Mouse (Mus musculus) layer of hippocampus, postnatal 14 days (tissue): ENCODE measurements around the gene Tbp. TPM values are rescaled to one million over a fixed set of nuclear protein-coding genes. Genes with fewer than 3 reads are reported as not detected.
"Not testable (repeated sequence)": the region's sequence is repeated elsewhere in the genome, so short reads cannot be mapped to it uniquely, and the experiment has no call there.

Source experiments
- DNase-seq, 2 experiments: peaks; one replicate each; pipeline ENCODE4 v3.0.0; 2021 to 2022; ENCODE audit warnings: low spot score in 2 of 2, mixed read lengths in 1 of 2
- total RNA-seq, 2 experiments: library from RNA; stranded (reverse); gene quantifications; 2 replicates each; pipeline ENCODE4 v1.2.3; 2021

The Tbp gene
- total RNA-seq, 2 experiments from 2014 or later = 28.5 to 34.3 TPM

DNA sequence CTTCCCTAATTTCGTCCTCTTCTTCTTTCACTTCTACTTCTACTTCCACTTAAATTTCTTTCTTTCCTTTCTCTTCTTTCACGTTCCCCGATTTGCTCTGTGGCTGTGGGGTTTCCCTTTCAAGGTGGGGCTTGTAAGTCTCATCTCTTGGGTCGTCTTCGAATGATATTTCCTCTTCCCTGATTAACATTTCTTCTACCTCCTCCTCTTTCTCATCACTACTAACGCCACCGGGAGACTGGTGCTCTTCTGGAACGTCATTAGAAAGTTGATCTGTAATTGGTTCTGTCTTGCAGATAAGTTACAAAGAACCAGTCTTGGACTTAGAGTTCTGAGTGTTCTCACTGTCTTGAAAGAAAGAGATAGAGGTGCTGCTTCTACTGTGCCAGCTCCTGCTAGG is 36.3 kb downstream of the Tbp start:
- DNase-seq = no peak

DNA sequence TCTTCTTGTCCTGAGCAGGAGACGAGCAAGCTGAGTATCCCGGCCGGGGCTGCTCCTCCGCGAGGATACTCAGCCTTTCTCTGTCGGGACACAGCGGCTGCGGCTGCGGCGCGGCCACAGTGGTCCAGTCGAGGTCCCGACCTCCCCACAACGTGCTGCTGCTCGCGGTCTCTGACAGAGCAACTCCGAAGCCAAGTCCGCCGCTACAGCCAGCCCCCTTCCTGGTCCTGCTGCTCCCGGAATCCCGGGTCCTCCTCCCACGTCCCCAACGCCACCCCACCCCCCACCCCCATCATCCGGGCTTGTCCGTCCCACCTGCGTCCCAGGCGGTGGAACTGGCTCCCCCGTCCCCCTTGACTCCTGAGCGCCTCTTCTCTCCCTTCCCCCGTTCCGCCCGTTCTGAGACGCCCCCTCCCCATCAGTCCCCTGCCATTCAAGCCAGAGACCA is 36.8 kb downstream of the Tbp start:
- DNase-seq = no peak

DNA sequence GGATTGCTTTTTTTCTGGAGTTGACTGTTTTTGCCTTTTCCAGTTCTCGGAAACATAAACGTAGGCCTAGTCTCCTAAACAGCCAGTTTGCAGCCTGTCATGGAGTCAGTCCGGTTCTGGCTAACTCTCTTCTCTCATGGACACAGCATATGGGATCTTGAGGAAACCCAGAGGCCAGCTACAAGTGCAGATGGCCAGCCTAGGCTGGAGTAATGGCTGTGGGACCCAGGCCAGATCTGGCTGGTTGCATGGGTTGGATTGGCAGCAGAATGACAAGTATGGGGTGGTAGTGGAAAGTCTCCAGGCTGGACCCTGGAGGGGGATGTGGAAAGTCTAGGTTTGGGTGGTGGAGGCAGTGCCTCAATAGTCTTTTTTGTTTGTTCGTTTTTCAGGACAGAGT is 40.6 kb downstream of the Tbp start:
- no peak for DNase-seq

DNA sequence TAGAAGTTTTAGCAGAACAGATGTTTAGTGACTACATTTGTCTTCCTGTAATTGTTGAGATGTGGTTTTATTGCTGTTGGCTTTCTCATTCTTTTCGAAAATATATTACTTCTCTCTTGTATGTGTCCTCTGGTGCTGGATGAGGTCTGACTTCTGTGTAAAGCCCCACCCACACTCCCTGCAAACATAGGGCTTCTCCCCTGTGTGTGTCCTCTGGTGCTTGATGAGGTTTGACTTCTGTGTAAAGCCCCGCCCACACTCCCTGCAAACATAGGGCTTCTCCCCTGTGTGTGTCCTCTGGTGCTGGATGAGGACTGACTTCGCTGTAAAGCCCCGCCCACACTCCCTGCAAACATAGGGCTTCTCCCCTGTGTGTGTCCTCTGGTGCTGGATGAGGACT is 44.2 kb downstream of the Tbp start:
- DNase-seq = not testable (repeated sequence)

DNA sequence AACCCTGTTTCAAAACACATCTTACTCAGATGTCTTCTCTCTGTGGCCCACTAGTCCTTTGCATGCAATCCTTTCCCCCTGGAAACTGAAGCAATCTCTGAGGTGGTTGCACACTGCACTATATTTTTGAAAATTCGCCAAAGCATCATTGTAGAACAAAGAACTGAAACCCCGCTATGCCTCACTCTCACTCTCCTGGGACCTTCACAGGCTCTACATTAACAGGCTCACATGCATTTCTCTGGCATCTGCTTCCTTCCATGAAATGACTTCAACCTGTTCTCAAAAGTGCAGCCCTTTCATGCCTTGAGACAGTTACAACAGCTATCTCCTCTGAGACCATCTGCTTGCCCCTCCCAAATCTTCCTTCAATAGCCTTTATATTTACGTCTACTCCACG is 46.8 kb downstream of the Tbp start:
- DNase-seq = no peak

DNA sequence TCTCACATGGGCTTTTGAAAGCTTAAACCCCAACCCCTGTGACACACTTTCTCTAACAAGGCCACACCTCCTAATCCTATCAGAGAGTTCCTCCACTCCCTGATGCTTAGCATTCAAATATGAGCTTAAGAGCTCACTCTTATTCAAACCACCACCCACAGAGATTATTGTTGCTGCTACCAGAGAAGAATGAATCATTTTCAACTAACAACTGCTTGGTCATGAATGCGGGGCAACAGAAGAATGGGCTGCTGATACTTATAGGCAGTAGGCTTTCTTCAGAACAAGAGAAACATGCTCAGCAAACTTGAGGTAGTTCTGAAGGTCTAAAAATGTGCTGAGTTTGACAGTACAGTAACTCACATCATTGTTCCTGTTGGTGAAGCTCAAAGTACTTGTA is 50.0 kb downstream of the Tbp start:
- no peak for DNase-seq

DNA sequence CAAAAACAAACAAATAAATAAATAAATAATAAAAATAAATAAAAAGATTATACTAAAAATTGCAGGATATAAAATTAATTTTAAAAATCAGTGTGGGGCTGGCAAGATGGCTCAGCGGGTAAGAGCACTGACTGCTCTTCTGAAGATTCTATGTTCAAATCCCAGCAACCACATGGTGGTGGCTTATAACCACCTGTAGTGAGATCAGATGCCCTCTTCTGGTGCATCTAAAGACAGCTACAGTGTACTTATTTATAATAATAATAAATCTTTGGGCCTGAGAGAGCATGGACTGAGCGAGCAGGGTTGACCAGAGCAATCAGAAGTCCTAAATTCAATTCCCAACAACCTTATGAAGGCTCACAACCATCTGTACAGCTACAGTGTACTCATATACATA is 60.3 kb downstream of the Tbp start:
- no peak for DNase-seq

DNA sequence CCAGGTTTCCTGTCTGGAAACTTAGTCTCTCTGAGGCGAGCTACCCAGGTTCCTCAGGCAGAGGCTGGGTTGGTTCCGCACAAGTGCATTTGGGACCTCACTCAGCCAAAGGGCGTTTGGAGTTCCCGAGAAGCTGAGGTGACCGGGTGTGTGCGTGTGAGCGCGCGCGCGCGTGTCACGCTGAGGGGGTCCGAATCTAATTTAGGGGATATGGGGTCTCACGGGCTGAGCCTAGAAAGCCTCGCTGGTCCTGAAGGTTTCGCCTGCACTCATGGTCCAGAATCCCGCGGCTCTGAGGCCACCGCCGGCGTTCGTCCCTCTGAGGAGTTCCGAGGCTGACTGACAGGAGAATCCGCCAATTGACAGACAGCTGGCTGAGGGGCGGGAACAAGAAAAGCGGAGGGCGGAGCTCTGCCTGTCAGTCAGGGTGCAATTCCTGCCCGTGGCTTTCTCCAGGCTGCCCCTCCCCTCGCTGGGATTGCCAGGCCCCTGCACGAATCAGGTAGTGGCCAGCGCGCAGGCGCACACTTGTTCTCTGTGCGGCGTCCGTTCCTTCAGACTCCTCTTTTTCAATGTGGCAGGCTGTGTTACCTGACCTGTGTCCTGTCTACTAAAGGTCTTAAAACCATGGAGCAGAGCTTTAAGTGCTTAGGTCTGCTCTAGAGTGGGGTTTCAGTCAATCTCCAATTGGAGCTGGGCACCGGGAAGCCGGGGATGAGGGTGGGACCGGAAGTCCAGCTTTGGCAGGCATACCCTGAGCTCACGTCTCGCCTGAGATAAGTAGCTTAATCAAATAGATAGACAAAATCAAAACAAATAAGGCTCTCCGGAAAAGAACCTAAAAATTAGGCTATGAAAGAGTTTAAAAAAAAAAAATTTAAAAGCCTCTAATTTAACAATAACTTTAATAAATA is 64.6 kb downstream of the Tbp start, which contains the start of gene Prdm9:
Gene Prdm9, minus strand, starts transcription at position 341 of the 914 bp plus-strand sequence.
- DNase-seq = peak; percentile 100

DNA sequence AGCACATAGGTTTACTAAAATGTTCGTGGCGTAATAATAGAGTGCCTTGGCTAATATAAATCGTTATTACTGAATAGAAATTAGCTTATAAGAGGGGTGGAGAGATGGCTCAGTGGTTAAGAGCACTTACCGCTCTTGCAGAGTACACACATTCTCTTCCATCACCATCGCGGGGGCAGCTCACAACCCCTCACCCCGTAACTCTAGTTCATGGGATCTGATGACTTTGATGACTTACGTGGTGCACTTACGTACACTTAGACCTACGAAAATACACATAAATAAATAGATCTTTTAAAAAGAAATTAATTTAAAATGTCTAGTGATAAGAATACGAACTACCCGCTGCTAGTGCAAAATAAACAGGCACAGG is 65.2 kb downstream of the Tbp start:
- no peak for DNase-seq

DNA sequence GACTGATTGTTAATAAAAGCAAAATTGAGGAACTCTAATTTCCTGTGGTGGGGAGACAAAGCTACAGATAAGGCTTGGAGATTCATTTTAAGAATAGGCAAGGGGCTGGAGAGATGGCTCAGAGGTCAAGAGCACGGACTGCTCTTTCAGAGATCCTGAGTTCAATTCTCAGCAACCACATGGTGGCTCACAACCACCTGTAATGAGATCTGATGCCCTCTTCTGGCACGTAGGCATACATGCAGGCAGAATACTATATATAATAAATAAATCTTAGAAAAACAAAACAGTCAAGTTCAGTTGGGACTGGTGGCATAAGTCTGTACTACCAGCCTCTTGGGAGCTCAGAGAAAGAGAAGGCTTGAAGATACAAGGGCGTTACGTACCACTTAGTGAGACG is 67.2 kb downstream of the Tbp start:
- no peak for DNase-seq

DNA sequence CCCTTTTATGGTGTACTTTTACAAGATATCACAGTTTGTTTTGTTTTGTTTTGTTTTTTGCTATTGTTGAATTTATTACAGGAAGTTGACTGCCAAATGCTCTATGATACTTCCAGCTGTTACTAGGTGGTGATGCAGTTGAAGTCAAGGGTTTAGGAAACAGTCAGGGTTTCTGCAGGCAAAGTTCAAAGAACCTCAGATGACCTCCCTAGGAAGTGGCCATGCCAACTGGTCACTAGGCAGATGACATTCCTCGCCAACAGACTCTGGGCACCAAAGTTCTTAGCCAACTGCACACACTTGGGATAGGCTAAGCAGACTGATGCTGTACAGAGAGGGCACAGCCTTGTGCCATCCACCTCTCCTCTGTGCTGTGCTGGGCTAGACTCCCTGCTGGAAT is 75.4 kb downstream of the Tbp start:
- no peak for DNase-seq

DNA sequence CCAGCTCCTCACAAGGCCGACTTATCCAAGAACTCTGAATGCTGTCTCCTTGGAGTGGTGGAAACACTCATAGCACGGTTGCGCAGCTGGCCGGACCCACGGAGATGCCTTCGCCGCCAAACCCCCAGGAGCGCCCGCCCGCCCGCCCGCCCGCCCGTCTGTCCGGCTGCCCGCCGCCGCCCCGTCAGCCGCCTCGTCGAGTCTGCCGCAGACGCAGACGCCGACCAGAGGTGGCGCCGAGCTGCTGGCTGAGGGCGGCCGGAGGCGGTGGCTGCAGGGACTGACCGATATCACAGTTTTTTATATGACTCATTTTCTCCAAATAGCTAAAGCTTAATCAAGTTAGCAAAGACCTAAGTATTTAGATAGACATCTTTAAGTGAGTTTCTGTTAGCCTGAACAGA is 77.6 kb downstream of the Tbp start:
- DNase-seq = no peak

Other genes with a start within 250 kb of the Tbp start
- 10 to 100 TPM; 10.6 to 12.3 TPM for gene Dll1, start 123.0 kb upstream of the Tbp start, total RNA-seq
- 10 to 100 TPM; 33.4 to 34.9 TPM for gene Fam120b, start 103.7 kb upstream of the Tbp start, total RNA-seq
- gene Psmb1, start 137 bp upstream of the Tbp start, total RNA-seq = 100 to 1,000 TPM; 127 to 134 TPM
- gene Pdcd2, start 27.4 kb downstream of the Tbp start, total RNA-seq = 10 to 100 TPM; 15.1 to 20.0 TPM
- gene Prdm9, start 64.5 kb downstream of the Tbp start, total RNA-seq = 1 to 10 TPM; 2.8 to 3.7 TPM
- gene Chd1, start 205.1 kb downstream of the Tbp start, total RNA-seq = 10 to 100 TPM; 18.7 to 23.6 TPM